Mouse (Mus musculus) limb, embryonic 11.5 days (tissue): ENCODE measurements around the gene Wt1. TPM values are rescaled to one million over a fixed set of nuclear protein-coding genes. Genes with fewer than 3 reads are reported as not detected.

Experiments used
- ATAC-seq: fragments of 200-750 bp; cut with Nextera tagmentation; 2 replicates; pipeline ENCODE4 v1.8.0; 2017; ENCODE audit warnings: low read depth; ENCODE audit not compliant: insufficient number of reproducible peaks, low FRiP score, low TSS enrichment
- DNase-seq: peaks from one replicate; pipeline ENCODE4 v3.0.0-alpha.2; 2015; ENCODE audit warnings: low spot score
- H3K27ac ChIP-seq: fragments of 300-500 bp; sonication (generic); replicated peaks from 2 replicates; pipeline ENCODE4 v1.5.1; 2014; ENCODE audit warnings: low read depth, mild to moderate bottlenecking, low read length
- H3K27me3 ChIP-seq: fragments of 300-500 bp; sonication (generic); 2 replicates; pipeline ENCODE4 v1.6.1; 2014; ENCODE audit warnings: mild to moderate bottlenecking, low read length, mixed read lengths; ENCODE audit not compliant: control insufficient read depth, insufficient read depth
- H3K36me3 ChIP-seq: fragments of 300-500 bp; sonication (generic); 2 replicates; pipeline ENCODE4 v1.6.1; 2014; ENCODE audit warnings: mild to moderate bottlenecking, low read length, moderate library complexity, mixed read lengths; ENCODE audit not compliant: control insufficient read depth, insufficient read depth
- H3K4me1 ChIP-seq: fragments of 300-500 bp; sonication (generic); 2 replicates; pipeline ENCODE4 v1.6.1; 2014; ENCODE audit warnings: low read length, mixed read lengths; ENCODE audit not compliant: control insufficient read depth, insufficient read depth
- H3K4me2 ChIP-seq: fragments of 300-500 bp; sonication (generic); 2 replicates; pipeline ENCODE4 v1.6.1; 2014; ENCODE audit warnings: low read depth, mild to moderate bottlenecking, moderate library complexity; ENCODE audit not compliant: severe bottlenecking
- H3K4me3 ChIP-seq: fragments of 300-500 bp; sonication (generic); 2 replicates; pipeline ENCODE4 v1.5.1; 2014; ENCODE audit warnings: low read depth, low read length
- H3K9ac ChIP-seq: fragments of 300-500 bp; sonication (generic); 2 replicates; pipeline ENCODE4 v1.6.1; 2014; ENCODE audit warnings: mild to moderate bottlenecking, low read length
- H3K9me3 ChIP-seq: fragments of 300-500 bp; sonication (generic); 2 replicates; pipeline ENCODE4 v1.6.1; 2016; ENCODE audit warnings: low read length; ENCODE audit not compliant: control insufficient read depth
- WGBS: fragments of 180-500 bp; shearing (Covaris S2); extraction: QIAGEN DNeasy Blood & Tissue Kit; methylation state at CpG from one replicate; pipeline ENCODE4 v1.1.7; 2014; 5-methylcytosine and 5-hydroxymethylcytosine counted together
- polyA plus RNA-seq: library from polyadenylated mRNA; unstranded; fragments of >200 nt; fragmentation: Nextera tagmentation; extraction: Ambion mirVana; gene quantifications from 2 replicates; pipeline ENCODE4 v1.2.1, GENCODE M21; 2014

Gene Wt1
- polyA plus RNA-seq, 1 experiment from 2014 or later = 1.7 TPM

- no peak for ATAC-seq
- peak; percentile 58 for DNase-seq
- Histone ChIP-seq H3K9me3 (no peaks in the 10 kb centered on the region), H3K4me2 (no peak overlapping the region), H3K4me1 (peaks cover 9% of the 10 kb centered on the region), H3K9ac (no peak overlapping the region), H3K4me3 (no peak overlapping the region), H3K27ac (no peak overlapping the region), H3K27me3 (peaks cover 82% of the 10 kb centered on the region), H3K36me3 (no peaks in the 10 kb centered on the region)
- 2% methylated on average over 8 of the region's 8 CpGs for WGBS
Measured at GRCm38 (mm10) chr2:105122216-105122615, 4.1 kb upstream of the Wt1 start.

GRCm38 (mm10) chr2:105122886-105123285 lies 3.4 kb upstream of the Wt1 start:
- H3K9ac ChIP-seq = no peak overlapping the region
- DNase-seq = peak; percentile 62
- H3K4me3 ChIP-seq = 0 out of 2 replicates have a peak overlapping the region, but pooled peaks have one; percentile 5

GRCm38 (mm10) chr2:105123431-105123830 lies 2.9 kb upstream of the Wt1 start:
- Histone ChIP-seq H3K4me1 (peaks cover 10% of the 10 kb centered on the region), H3K9me3 (no peaks in the 10 kb centered on the region), H3K4me2 (no peak overlapping the region), H3K27me3 (peaks cover 90% of the 10 kb centered on the region), H3K27ac (no peak overlapping the region), H3K36me3 (no peaks in the 10 kb centered on the region), H3K4me3 (no peak overlapping the region), H3K9ac (no peak overlapping the region)
- DNase-seq (no peak), ATAC-seq (no peak)
- WGBS = 1% methylated on average over 8 of the region's 8 CpGs

More at GRCm38 (mm10) chr2:105122886-105123285, 3.4 kb upstream of the Wt1 start:
- WGBS = under 1% methylated on average over 27 of the region's 27 CpGs
- H3K9me3 ChIP-seq = no peaks in the 10 kb centered on the region
- ATAC-seq = no peak
- H3K4me1 ChIP-seq = peaks cover 10% of the 10 kb centered on the region
- no peak overlapping the region for H3K27ac ChIP-seq
- peaks cover 88% of the 10 kb centered on the region for H3K27me3 ChIP-seq
- peak overlapping the region; percentile 28; the same call in 1 of the 2 replicates for H3K4me2 ChIP-seq
- no peaks in the 10 kb centered on the region for H3K36me3 ChIP-seq

GRCm38 (mm10) chr2:105123881-105124280 lies 2.4 kb upstream of the Wt1 start:
- H3K36me3 ChIP-seq = no peaks in the 10 kb centered on the region
- no peaks in the 10 kb centered on the region for H3K9me3 ChIP-seq
- ATAC-seq (no peak), DNase-seq (peak; percentile 47)
- H3K9ac ChIP-seq = no peak overlapping the region
- no peak overlapping the region for H3K27ac ChIP-seq
- H3K27me3 ChIP-seq = peaks cover 93% of the 10 kb centered on the region
- peaks cover 10% of the 10 kb centered on the region for H3K4me1 ChIP-seq
- H3K4me3 ChIP-seq = no peak overlapping the region
- no peak overlapping the region for H3K4me2 ChIP-seq
- 2% methylated on average over 9 of the region's 9 CpGs for WGBS

GRCm38 (mm10) chr2:105124391-105124790 lies 1.9 kb upstream of the Wt1 start:
- Histone ChIP-seq H3K9me3 (no peaks in the 10 kb centered on the region), H3K27me3 (peaks cover 94% of the 10 kb centered on the region), H3K4me1 (peaks cover 10% of the 10 kb centered on the region), H3K27ac (no peak overlapping the region), H3K4me3 (no peak overlapping the region), H3K4me2 (no peak overlapping the region), H3K36me3 (no peaks in the 10 kb centered on the region), H3K9ac (no peak overlapping the region)
- ATAC-seq (no peak), DNase-seq (peak; percentile 43)
- WGBS = 0% methylated on average over 7 of the region's 7 CpGs

GRCm38 (mm10) chr2:105125205-105125604 lies 1.1 kb upstream of the Wt1 start:
- Histone ChIP-seq H3K36me3 (no peaks in the 10 kb centered on the region), H3K4me1 (peaks cover 10% of the 10 kb centered on the region), H3K4me2 (no peak overlapping the region), H3K27me3 (peaks cover 96% of the 10 kb centered on the region), H3K9ac (no peak overlapping the region), H3K4me3 (no peak overlapping the region), H3K9me3 (no peaks in the 10 kb centered on the region), H3K27ac (no peak overlapping the region)
- DNase-seq = peak; percentile 50
- ATAC-seq = no peak
- WGBS = under 1% methylated on average over 8 of the region's 8 CpGs

GRCm38 (mm10) chr2:105125641-105126040 lies 688 bp upstream of the Wt1 start:
- H3K4me2 ChIP-seq = no peak overlapping the region
- WGBS = 2% methylated on average over 15 of the region's 15 CpGs

GRCm38 (mm10) chr2:105126691-105127530 lies 582 bp downstream of the Wt1 start:
- Histone ChIP-seq H3K27me3 (peaks cover 96% of the 10 kb centered on the region), H3K4me3 (peak overlapping the region; percentile 15), H3K9me3 (no peaks in the 10 kb centered on the region), H3K4me1 (peaks cover 10% of the 10 kb centered on the region), H3K9ac (peak overlapping the region; percentile 27; the same call in 1 of the 2 replicates), H3K27ac (no peak overlapping the region), H3K36me3 (no peaks in the 10 kb centered on the region), H3K4me2 (peak overlapping the region; percentile 35)
- under 1% methylated on average over 78 of the region's 92 CpGs for WGBS
- peak; percentile 19; the same call in 1 of the 2 replicates for ATAC-seq
- no peak for DNase-seq

More at GRCm38 (mm10) chr2:105125641-105126040, 688 bp upstream of the Wt1 start:
- Histone ChIP-seq H3K9me3 (no peaks in the 10 kb centered on the region), H3K9ac (no peak overlapping the region), H3K27ac (no peak overlapping the region), H3K27me3 (peaks cover 96% of the 10 kb centered on the region), H3K4me3 (no peak overlapping the region), H3K4me1 (peaks cover 10% of the 10 kb centered on the region), H3K36me3 (no peaks in the 10 kb centered on the region)
- DNase-seq (no peak), ATAC-seq (no peak)
